ENCODE assay signal across 16 mouse cellular contexts in genomic region chr11:97677381-97677780, GRCm38 (mm10). TPM values are rescaled to one million over a fixed set of nuclear protein-coding genes. Genes with fewer than 3 reads are reported as not detected.
DNase-seq lines count a peak whose midpoint lies in the region; ATAC-seq and TF ChIP-seq lines count a peak whose summit lies in the region.
"Had no signal": no experiment of that assay in that cellular context is flagged by ENCODE, and none has a peak within 500 bp of the region (broad histone marks: within the 10 kb centered on the region; RNA-seq: fewer than 3 reads in every experiment).

No protein-coding gene starts in this region.

- no peak for DNase-seq in forebrain, embryonic 11.5 days (ENCODE audit: low spot score)
- DNase-seq in lung, postnatal 0 days (ENCODE audit: low spot score): peak; percentile 6
- DNase-seq in lung, postnatal 10 days: no peak
- DNase-seq in MN1 (ENCODE audit: low spot score): peak; percentile 48
- no peak for DNase-seq in cerebellum, adult 18-20 months
- DNase-seq in adrenal gland, adult (ENCODE audit: inconsistent age in 2 of 2, low spot score in 1 of 2): no peak
- DNase-seq: left cerebral cortex, postnatal 4 days; lung, adult 2 months had no signal

- ATAC-seq in forebrain, embryonic 13.5 days: no peak
- ATAC-seq in forebrain, embryonic 11.5 days (replicated peaks; ENCODE audit: low FRiP score): no peak
- no peak for ATAC-seq in lung, postnatal 0 days
- no peak for ATAC-seq in forebrain, embryonic 15.5 days (replicated peaks)
- ATAC-seq: inflammation-experienced regulatory T-cells, adult 6 months had no signal

- H3K36me3 ChIP-seq in forebrain, embryonic 13.5 days (ENCODE audit: poor library complexity, severe bottlenecking): peaks cover 95% of the 10 kb centered on the region
- H3K36me3 ChIP-seq in forebrain, embryonic 11.5 days (ENCODE audit: control insufficient read depth, insufficient read depth, low read length): peaks cover 14% of the 10 kb centered on the region
- peaks cover 22% of the 10 kb centered on the region for H3K36me3 ChIP-seq in lung, postnatal 0 days (ENCODE audit: insufficient read depth, low read length)
- peaks cover 60% of the 10 kb centered on the region for H3K36me3 ChIP-seq in forebrain, embryonic 15.5 days

- peak overlapping the region; percentile 54; the same call in 1 of the 2 replicates for H3K9ac ChIP-seq in forebrain, embryonic 13.5 days
- H3K9ac ChIP-seq in forebrain, embryonic 11.5 days (ENCODE audit: low read length): no peak overlapping the region
- no peak overlapping the region for H3K9ac ChIP-seq in lung, postnatal 0 days (replicated peaks; ENCODE audit: low read depth)
- no peak overlapping the region; the same call in 1 of the 2 replicates for H3K9ac ChIP-seq in forebrain, embryonic 15.5 days (replicated peaks)

- H3K9me3 ChIP-seq in forebrain, embryonic 13.5 days (replicated peaks): no peaks in the 10 kb centered on the region
- H3K9me3 ChIP-seq in forebrain, embryonic 11.5 days (ENCODE audit: control insufficient read depth, low read length): no peaks in the 10 kb centered on the region
- no peaks in the 10 kb centered on the region for H3K9me3 ChIP-seq in lung, postnatal 0 days (ENCODE audit: low read length)
- no peaks in the 10 kb centered on the region for H3K9me3 ChIP-seq in forebrain, embryonic 15.5 days

- H3K4me2 ChIP-seq in forebrain, embryonic 13.5 days: peak overlapping the region; percentile 3; the same call in 1 of the 2 replicates
- no peak overlapping the region for H3K4me2 ChIP-seq in forebrain, embryonic 11.5 days (ENCODE audit: low read depth, low read length, severe bottlenecking)
- H3K4me2 ChIP-seq in lung, postnatal 0 days (replicated peaks; ENCODE audit: low read depth, low read length): no peak overlapping the region
- H3K4me2 ChIP-seq in forebrain, embryonic 15.5 days (replicated peaks): no peak overlapping the region
- H3K4me2 ChIP-seq: heart, embryonic 11.5 days; liver, embryonic 11.5 days had no signal

- no peak overlapping the region; the same call in 1 of the 2 replicates for H3K4me3 ChIP-seq in forebrain, embryonic 13.5 days
- no peak overlapping the region for H3K4me3 ChIP-seq in forebrain, embryonic 11.5 days (ENCODE audit: low read depth, low read length)
- H3K4me3 ChIP-seq in lung, postnatal 0 days (ENCODE audit: low read depth, low read length): no peak overlapping the region
- H3K4me3 ChIP-seq in forebrain, embryonic 15.5 days: no peak overlapping the region
- H3K4me3 ChIP-seq: erythroblast, embryonic 14.5 days; layer of hippocampus, adult 2 months; myocyte had no signal

- H3K27me3 ChIP-seq in forebrain, embryonic 13.5 days: no peaks in the 10 kb centered on the region
- H3K27me3 ChIP-seq in forebrain, embryonic 11.5 days (ENCODE audit: control insufficient read depth, insufficient read depth, low read length): no peaks in the 10 kb centered on the region
- no peaks in the 10 kb centered on the region for H3K27me3 ChIP-seq in lung, postnatal 0 days (replicated peaks; ENCODE audit: insufficient read depth, low read length)
- no peaks in the 10 kb centered on the region for H3K27me3 ChIP-seq in forebrain, embryonic 15.5 days

- H3K27ac ChIP-seq in forebrain, embryonic 13.5 days: peak overlapping the region; percentile 31
- no peak overlapping the region for H3K27ac ChIP-seq in forebrain, embryonic 11.5 days (ENCODE audit: low read depth, low read length)
- peak overlapping the region; percentile 11; the same call in 1 of the 2 replicates for H3K27ac ChIP-seq in lung, postnatal 0 days (ENCODE audit: low read length)
- peak overlapping the region; percentile 48 for H3K27ac ChIP-seq in forebrain, embryonic 15.5 days (replicated peaks)
- H3K27ac ChIP-seq: layer of hippocampus, adult 2 months had no signal

- no peak for TF ChIP-seq CTCF in lung, postnatal 0 days (IDR thresholded peaks at IDR 0.05)

- 9% methylated on average over 15 of the region's 15 CpGs for WGBS in forebrain, embryonic 13.5 days
- 31% methylated on average over 15 of the region's 15 CpGs for WGBS in forebrain, embryonic 11.5 days
- WGBS in lung, postnatal 0 days: 48% methylated on average over 15 of the region's 15 CpGs
- WGBS in forebrain, embryonic 15.5 days: 14% methylated on average over 15 of the region's 15 CpGs

- TF ChIP-seq EP300 in lung, postnatal 0 days (IDR thresholded peaks at IDR 0.05): no peak

- H3K4me1 ChIP-seq in forebrain, embryonic 13.5 days: peaks cover 35% of the 10 kb centered on the region
- peaks cover 17% of the 10 kb centered on the region for H3K4me1 ChIP-seq in forebrain, embryonic 11.5 days (replicated peaks; ENCODE audit: control insufficient read depth, insufficient read depth, low read length)
- 0 out of 2 replicates have a peak, but pooled peaks cover 11% of the 10 kb centered on the region for H3K4me1 ChIP-seq in lung, postnatal 0 days (ENCODE audit: insufficient read depth, low read depth, low read length)
- H3K4me1 ChIP-seq in forebrain, embryonic 15.5 days: peaks cover 26% of the 10 kb centered on the region

RNA-seq across cellular contexts. Expression of gene Cisd3, which starts 8.2 kb away (rescaled TPM):
- polyA plus RNA-seq in forebrain, embryonic 13.5 days (2015; fragmentation: Nextera tagmentation; extraction: Ambion mirVana): 12.8 and 17.3 TPM in 2 replicates
- polyA plus RNA-seq in forebrain, embryonic 11.5 days (2014; fragmentation: Nextera tagmentation; extraction: Ambion mirVana): 13.5 and 14.0 TPM in 2 replicates
- 59.1 and 63.8 TPM in 2 replicates for polyA plus RNA-seq in lung, postnatal 0 days (2015; fragmentation: Nextera tagmentation; extraction: Ambion mirVana)
- 17.4 and 19.5 TPM in 2 replicates for polyA plus RNA-seq in forebrain, embryonic 15.5 days (2015; fragmentation: Nextera tagmentation; extraction: Ambion mirVana)
- polyA plus RNA-seq: erythroblast, embryonic 14.5 days had no signal

RNA-seq across cellular contexts. Expression of gene Mllt6, which starts 14.2 kb away (rescaled TPM):
- 3.2 and 3.5 TPM in 2 replicates for polyA plus RNA-seq in forebrain, embryonic 13.5 days (2015; fragmentation: Nextera tagmentation; extraction: Ambion mirVana)
- 3.4 and 4.9 TPM in 2 replicates for polyA plus RNA-seq in forebrain, embryonic 11.5 days (2014; fragmentation: Nextera tagmentation; extraction: Ambion mirVana)
- 3.0 and 3.5 TPM in 2 replicates for polyA plus RNA-seq in lung, postnatal 0 days (2015; fragmentation: Nextera tagmentation; extraction: Ambion mirVana)
- 4.3 and 4.7 TPM in 2 replicates for polyA plus RNA-seq in forebrain, embryonic 15.5 days (2015; fragmentation: Nextera tagmentation; extraction: Ambion mirVana)

RNA-seq across cellular contexts. Expression of gene Pcgf2, which starts 22.9 kb away (rescaled TPM):
- 21.5 and 22.9 TPM in 2 replicates for polyA plus RNA-seq in forebrain, embryonic 13.5 days (2015; fragmentation: Nextera tagmentation; extraction: Ambion mirVana)
- polyA plus RNA-seq in forebrain, embryonic 11.5 days (2014; fragmentation: Nextera tagmentation; extraction: Ambion mirVana): 24.2 and 25.9 TPM in 2 replicates
- 10.5 TPM in 2 replicates for polyA plus RNA-seq in lung, postnatal 0 days (2015; fragmentation: Nextera tagmentation; extraction: Ambion mirVana)
- 18.1 and 18.8 TPM in 2 replicates for polyA plus RNA-seq in forebrain, embryonic 15.5 days (2015; fragmentation: Nextera tagmentation; extraction: Ambion mirVana)

RNA-seq across cellular contexts. Expression of gene Psmb3, which starts 25.8 kb away (rescaled TPM):
- 559 and 571 TPM in 2 replicates for polyA plus RNA-seq in forebrain, embryonic 13.5 days (2015; fragmentation: Nextera tagmentation; extraction: Ambion mirVana)
- 463 and 510 TPM in 2 replicates for polyA plus RNA-seq in forebrain, embryonic 11.5 days (2014; fragmentation: Nextera tagmentation; extraction: Ambion mirVana)
- polyA plus RNA-seq in lung, postnatal 0 days (2015; fragmentation: Nextera tagmentation; extraction: Ambion mirVana): 350 and 419 TPM in 2 replicates
- 460 and 475 TPM in 2 replicates for polyA plus RNA-seq in forebrain, embryonic 15.5 days (2015; fragmentation: Nextera tagmentation; extraction: Ambion mirVana)

RNA-seq across cellular contexts. Expression of gene Epop, which starts 47.9 kb away (rescaled TPM):
- 3.5 and 3.9 TPM in 2 replicates for polyA plus RNA-seq in forebrain, embryonic 13.5 days (2015; fragmentation: Nextera tagmentation; extraction: Ambion mirVana)
- 13.8 and 15.8 TPM in 2 replicates for polyA plus RNA-seq in forebrain, embryonic 11.5 days (2014; fragmentation: Nextera tagmentation; extraction: Ambion mirVana)
- 3.5 and 4.1 TPM in 2 replicates for polyA plus RNA-seq in lung, postnatal 0 days (2015; fragmentation: Nextera tagmentation; extraction: Ambion mirVana)
- 4.6 and 5.8 TPM in 2 replicates for polyA plus RNA-seq in forebrain, embryonic 15.5 days (2015; fragmentation: Nextera tagmentation; extraction: Ambion mirVana)

Comparison
In these comparisons a context has a peak if more than half of its experiments do, and no peak if none do; other contexts are left out.
1. DNase-seq: peak in lung, postnatal 0 days (single experiment) and MN1 (single experiment); none in forebrain, embryonic 11.5 days (single experiment), lung, postnatal 10 days (single experiment), cerebellum, adult 18-20 months (0 of 2) and adrenal gland, adult (0 of 2).